Mouse (Mus musculus) adipose tissue, adult 10 weeks (tissue): ENCODE results near the gene Tstd2. TPM values are rescaled to one million over a fixed set of nuclear protein-coding genes. Genes with fewer than 3 reads are reported as not detected.

Experiments
- polyA plus RNA-seq: library from polyadenylated mRNA; stranded (reverse); fragments of 350-450 nt; fragmentation: Illumina TruSeq; extraction: RNeasy Lipid Tissue Mini Kit (QIAGEN cat#74804); gene quantifications from one replicate; pipeline ENCODE4 v1.2.3, GENCODE M21; 2014; ENCODE audit warnings: low read depth, low replicate concordance

The Tstd2 gene
- polyA plus RNA-seq: 42.8 TPM

GRCm38 (mm10) chr4:46138287-46139222 is at the start of gene Tstd2, which contains the start of gene Ncbp1:
TSS of gene Tstd2 (minus strand) at chr4:46138694.
TSS of gene Ncbp1 (plus strand) at chr4:46138613.

Other genes starting within 250 kb of the Tstd2 start
- 2.1 TPM for gene Ccdc180, start 248.4 kb downstream of the Tstd2 start, polyA plus RNA-seq
- 35.6 TPM for gene Tdrd7, start 173.4 kb downstream of the Tstd2 start, polyA plus RNA-seq
- 20.3 TPM for gene Tmod1, start 99.8 kb downstream of the Tstd2 start, polyA plus RNA-seq
- gene Ncbp1, start 81 bp downstream of the Tstd2 start, polyA plus RNA-seq: 40.4 TPM
- gene Xpa, start 57.6 kb upstream of the Tstd2 start, polyA plus RNA-seq: 21.4 TPM
- gene Foxe1, start 204.9 kb upstream of the Tstd2 start, polyA plus RNA-seq: not detected